ENCODE assay signal across 8 mouse cellular contexts in the genomic region with DNA sequence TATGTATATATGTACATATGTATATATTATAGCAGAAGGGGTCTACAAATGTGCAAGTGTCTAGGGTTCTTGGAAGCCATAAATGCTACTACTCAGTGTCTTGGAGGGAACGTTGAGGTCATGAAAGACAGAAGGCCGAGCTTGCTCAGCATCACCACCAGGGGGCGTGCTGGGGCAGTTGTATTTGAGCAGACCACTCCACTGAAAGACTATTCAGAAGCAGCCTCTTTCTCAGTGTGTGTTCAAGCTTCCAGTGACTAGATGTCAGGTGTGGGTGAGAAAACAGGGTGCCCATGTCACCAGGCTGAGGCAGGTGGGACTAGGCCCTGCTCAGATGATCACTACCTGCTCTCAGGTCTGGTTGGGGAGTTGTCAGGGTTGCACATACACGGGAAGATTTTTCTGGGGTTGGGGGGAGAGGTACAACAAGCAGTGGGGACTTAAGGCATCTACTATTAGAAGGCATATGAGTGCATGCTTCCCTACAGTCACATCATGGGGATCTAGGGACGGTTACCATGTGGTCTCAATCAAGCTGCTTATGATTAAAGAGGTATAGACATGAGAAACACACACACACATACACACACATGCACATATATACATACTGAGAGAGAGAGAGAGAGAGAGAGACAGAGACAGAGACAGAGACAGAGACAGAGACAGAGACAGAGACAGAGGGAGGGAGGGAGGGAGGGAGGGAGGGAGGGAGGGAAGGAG.
DNase-seq lines count a peak whose midpoint lies in the region; ATAC-seq and TF ChIP-seq lines count a peak whose summit lies in the region.

No protein-coding gene starts in this region.

- WGBS in liver, embryonic 12.5 days (ENCODE audit: insufficient replicate concordance) = 28% methylated on average over 5 of the region's 5 CpGs
- 26% methylated on average over 5 of the region's 5 CpGs for WGBS in liver, embryonic 14.5 days (ENCODE audit: insufficient replicate concordance)
- WGBS in neural tube, embryonic 13.5 days = 38% methylated on average over 5 of the region's 5 CpGs
- 46% methylated on average over 5 of the region's 5 CpGs for WGBS in thymus, adult 2 months

- H3K4me1 ChIP-seq in liver, embryonic 12.5 days = no peaks in the 10 kb centered on the region
- peaks cover 3% of the 10 kb centered on the region; the same call in 1 of the 2 replicates for H3K4me1 ChIP-seq in cortical plate, adult 2 months (ENCODE audit: control insufficient read depth, insufficient read depth, low read length)
- no peaks in the 10 kb centered on the region for H3K4me1 ChIP-seq in liver, embryonic 14.5 days (replicated peaks; ENCODE audit: control insufficient read depth in 2 of 2, insufficient read depth in 2 of 2, low read length in 1 of 2)
- no peaks in the 10 kb centered on the region for H3K4me1 ChIP-seq in neural tube, embryonic 13.5 days (replicated peaks)
- no peaks in the 10 kb centered on the region for H3K4me1 ChIP-seq in thymus, adult 2 months (replicated peaks; ENCODE audit: control insufficient read depth, insufficient read depth, low read length)

- no peak for TF ChIP-seq POLR2A in cortical plate, adult 2 months (IDR thresholded peaks at IDR 0.05; ENCODE audit: extremely low read depth, insufficient read depth, low read length)
- no peak for TF ChIP-seq POLR2A in thymus, adult 2 months (IDR thresholded peaks at IDR 0.05; ENCODE audit: control insufficient read depth, extremely low read depth, insufficient read depth, low read length, poor library complexity)

- no peak for TF ChIP-seq EP300 in liver, embryonic 14.5 days (IDR thresholded peaks at IDR 0.05; ENCODE audit: low read depth)

- peak; percentile 61 for DNase-seq in liver
- peak; percentile 73 for DNase-seq in gastrocnemius, postnatal 14 days
- DNase-seq in kidney, postnatal 10 days = peak; percentile 77
- peak in 1 of 3 experiments; percentile 3 for DNase-seq in liver, embryonic 14.5 days (ENCODE audit: low read depth in 3 of 3, low spot score in 3 of 3)
- peak; percentile 37 for DNase-seq in thymus, adult 2 months

- H3K27me3 ChIP-seq in liver, embryonic 12.5 days (replicated peaks) = no peaks in the 10 kb centered on the region
- H3K27me3 ChIP-seq in liver, embryonic 14.5 days (ENCODE audit: control insufficient read depth, insufficient read depth, low read length) = no peaks in the 10 kb centered on the region
- H3K27me3 ChIP-seq in neural tube, embryonic 13.5 days = no peaks in the 10 kb centered on the region
- no peaks in the 10 kb centered on the region for H3K27me3 ChIP-seq in thymus, adult 2 months (ENCODE audit: control insufficient read depth, insufficient read depth, low read length)

- no peak overlapping the region for H3K4me3 ChIP-seq in liver, embryonic 12.5 days
- no peak overlapping the region for H3K4me3 ChIP-seq in cortical plate, adult 2 months (ENCODE audit: insufficient read depth, low read length)
- H3K4me3 ChIP-seq in liver, embryonic 14.5 days (ENCODE audit: insufficient read depth in 1 of 2, low read depth in 2 of 2, low read length in 2 of 2) = no peak overlapping the region
- H3K4me3 ChIP-seq in neural tube, embryonic 13.5 days = no peak overlapping the region
- H3K4me3 ChIP-seq in thymus, adult 2 months (ENCODE audit: control insufficient read depth, insufficient read depth, low read length) = no peak overlapping the region

- H3K9ac ChIP-seq in liver, embryonic 12.5 days = no peak overlapping the region
- no peak overlapping the region for H3K9ac ChIP-seq in liver, embryonic 14.5 days (replicated peaks)
- no peak overlapping the region for H3K9ac ChIP-seq in neural tube, embryonic 13.5 days

- intact Hi-C loops in gastrocnemius, postnatal 14 days (cut with DNase I; ENCODE audit: low total_unique reads) = loop anchor here (5.0 kb wide), 1 partner anchor 59 kb away; no protein-coding TSS in a partner anchor

- peak; percentile 78 for TF ChIP-seq CTCF in cortical plate, adult 2 months (IDR thresholded peaks at IDR 0.05; ENCODE audit: extremely low read depth, insufficient read depth, low read length)
- peak; percentile 86 for TF ChIP-seq CTCF in liver, embryonic 14.5 days (IDR thresholded peaks at IDR 0.05; ENCODE audit: low read depth)
- peak; percentile 75; the same call in 1 of the 2 replicates for TF ChIP-seq CTCF in thymus, adult 2 months (IDR thresholded peaks at IDR 0.05; ENCODE audit: borderline replicate concordance, control insufficient read depth, extremely low read depth, insufficient read depth, low read length, poor library complexity)

- H3K36me3 ChIP-seq in liver, embryonic 12.5 days = no peaks in the 10 kb centered on the region
- no peaks in the 10 kb centered on the region for H3K36me3 ChIP-seq in liver, embryonic 14.5 days (replicated peaks; ENCODE audit: control insufficient read depth, insufficient read depth, low read depth)
- no peaks in the 10 kb centered on the region for H3K36me3 ChIP-seq in neural tube, embryonic 13.5 days
- no peaks in the 10 kb centered on the region for H3K36me3 ChIP-seq in thymus, adult 2 months (ENCODE audit: control insufficient read depth, insufficient read depth, low read length)

- no peaks in the 10 kb centered on the region for H3K9me3 ChIP-seq in liver, embryonic 12.5 days (replicated peaks)
- no peaks in the 10 kb centered on the region for H3K9me3 ChIP-seq in liver, embryonic 14.5 days (ENCODE audit: control insufficient read depth, low read length)
- no peaks in the 10 kb centered on the region for H3K9me3 ChIP-seq in neural tube, embryonic 13.5 days

- H3K4me2 ChIP-seq in liver, embryonic 12.5 days = no peak overlapping the region
- H3K4me2 ChIP-seq in liver, embryonic 14.5 days (ENCODE audit: low read depth) = no peak overlapping the region
- H3K4me2 ChIP-seq in neural tube, embryonic 13.5 days = no peak overlapping the region

- no peak overlapping the region for H3K27ac ChIP-seq in liver, embryonic 12.5 days
- H3K27ac ChIP-seq in cortical plate, adult 2 months (ENCODE audit: insufficient read depth, low read length) = no peak overlapping the region
- H3K27ac ChIP-seq in liver, embryonic 14.5 days = no peak overlapping the region
- no peak overlapping the region for H3K27ac ChIP-seq in neural tube, embryonic 13.5 days (replicated peaks)
- H3K27ac ChIP-seq in thymus, adult 2 months (ENCODE audit: control insufficient read depth, insufficient read depth, low read length) = no peak overlapping the region

- ATAC-seq in liver, embryonic 12.5 days = no peak
- ATAC-seq in liver, embryonic 14.5 days (ENCODE audit: insufficient read depth) = no peak
- peak; percentile 61; the same call in 1 of the 2 replicates for ATAC-seq in neural tube, embryonic 13.5 days (ENCODE audit: low read depth)
